Mouse (Mus musculus) midbrain, embryonic 16.5 days (tissue): Measurements from ENCODE around the gene Cnpy4. TPM values are rescaled to one million over a fixed set of nuclear protein-coding genes. Genes with fewer than 3 reads are reported as not detected.

Experiments
- ATAC-seq: fragments of 200-750 bp; cut with Nextera tagmentation; 2 replicates; pipeline ENCODE4 v1.8.0; 2017; ENCODE audit warnings: moderate TSS enrichment
- H3K27ac ChIP-seq: fragments of 300-500 bp; sonication (generic); 2 replicates; pipeline ENCODE4 v1.5.1; 2014; ENCODE audit warnings: mild to moderate bottlenecking, low read length, mixed read lengths
- H3K27me3 ChIP-seq: fragments of 300-500 bp; sonication (generic); 2 replicates; pipeline ENCODE4 v1.6.1; 2014; ENCODE audit warnings: low read depth, low read length, mixed read lengths; ENCODE audit not compliant: control insufficient read depth, insufficient read depth
- H3K36me3 ChIP-seq: fragments of 300-500 bp; sonication (generic); 2 replicates; pipeline ENCODE4 v1.6.1; 2014; ENCODE audit warnings: mild to moderate bottlenecking, low read length, moderate library complexity, mixed read lengths; ENCODE audit not compliant: control insufficient read depth, insufficient read depth
- H3K4me1 ChIP-seq: fragments of 300-500 bp; sonication (generic); 2 replicates; pipeline ENCODE4 v1.6.1; 2014; ENCODE audit warnings: mild to moderate bottlenecking, low read length, mixed read lengths; ENCODE audit not compliant: control insufficient read depth, insufficient read depth
- H3K4me2 ChIP-seq: fragments of 300-500 bp; sonication (generic); 2 replicates; pipeline ENCODE4 v1.6.1; 2014; ENCODE audit warnings: mild to moderate bottlenecking, low read length, mixed read lengths
- H3K4me3 ChIP-seq: fragments of 300-500 bp; sonication (generic); 2 replicates; pipeline ENCODE4 v1.5.1; 2014; ENCODE audit warnings: low read depth, mild to moderate bottlenecking, low read length, moderate library complexity, mixed read lengths
- H3K9ac ChIP-seq: fragments of 300-500 bp; sonication (generic); 2 replicates; pipeline ENCODE4 v1.6.1; 2014; ENCODE audit warnings: low read depth, low read length, mixed read lengths
- H3K9me3 ChIP-seq: fragments of 300-500 bp; sonication (generic); replicated peaks from 2 replicates; pipeline ENCODE4 v1.6.1; 2014; ENCODE audit warnings: mild to moderate bottlenecking, low read length, mixed read lengths; ENCODE audit not compliant: control insufficient read depth, poor library complexity, severe bottlenecking
- WGBS: fragments of 180-500 bp; shearing (Covaris S2); extraction: QIAGEN DNeasy Blood & Tissue Kit; methylation state at CpG from one replicate; pipeline ENCODE4 v1.1.7; 2014; 5-methylcytosine and 5-hydroxymethylcytosine counted together
- microRNA counts: library from miRNA; unstranded; fragments of <30 nt; microRNA quantifications from one replicate; lab custom pipeline; 2016
- microRNA-seq: library from miRNA; unstranded; fragments of <30 nt; microRNA quantifications from one replicate; pipeline ENCODE4, GENCODE M21; 2017
- polyA plus RNA-seq: library from polyadenylated mRNA; unstranded; fragments of >200 nt; fragmentation: Nextera tagmentation; extraction: Ambion mirVana; gene quantifications from 2 replicates; pipeline ENCODE4 v1.2.1, GENCODE M21; 2015

Gene Cnpy4
- polyA plus RNA-seq, 1 experiment from 2014 or later: 29.0 TPM

DNA sequence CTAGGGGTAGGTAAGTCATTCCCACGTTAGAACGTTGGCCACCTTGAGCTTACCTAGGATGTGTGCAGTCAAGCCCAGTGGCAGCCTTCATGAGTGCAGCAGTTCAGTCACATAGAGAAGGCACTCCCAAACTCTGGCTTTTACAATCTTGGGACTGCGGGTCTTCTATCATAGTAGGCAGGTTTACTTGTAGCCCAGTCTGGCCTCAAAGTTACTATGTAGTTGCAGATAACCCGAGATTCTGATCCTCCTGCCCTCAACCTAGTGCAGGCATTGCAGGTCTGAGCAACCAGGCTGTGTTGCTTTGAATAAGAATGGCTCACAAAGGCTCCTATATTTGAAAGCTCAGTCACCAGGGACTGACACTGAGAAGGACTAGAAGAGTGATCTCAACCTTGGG lies 39.2 kb downstream of the Cnpy4 start:
- Histone ChIP-seq H3K27ac (no peak overlapping the region), H3K9me3 (no peaks in the 10 kb centered on the region), H3K27me3 (no peaks in the 10 kb centered on the region), H3K36me3 (no peaks in the 10 kb centered on the region), H3K4me1 (no peaks in the 10 kb centered on the region), H3K4me3 (no peak overlapping the region), H3K4me2 (no peak overlapping the region), H3K9ac (no peak overlapping the region)
- ATAC-seq: no peak
- 80% methylated on average over 4 of the region's 4 CpGs for WGBS

- no peaks in the 10 kb centered on the region for H3K27me3 ChIP-seq
- H3K27ac ChIP-seq: no peak overlapping the region
- no peaks in the 10 kb centered on the region for H3K36me3 ChIP-seq
- 80% methylated on average over 2 of the region's 2 CpGs for WGBS
- H3K9ac ChIP-seq: no peak overlapping the region
- no peak overlapping the region for H3K4me2 ChIP-seq
- ATAC-seq: no peak
- H3K9me3 ChIP-seq: no peaks in the 10 kb centered on the region
- H3K4me1 ChIP-seq: no peaks in the 10 kb centered on the region
- no peak overlapping the region for H3K4me3 ChIP-seq
These were observed 40.1 kb downstream of the Cnpy4 start for GRCm38 (mm10) chr5:138227367-138227766.

- H3K4me2 ChIP-seq: no peak overlapping the region
- H3K4me1 ChIP-seq: no peaks in the 10 kb centered on the region
- H3K9me3 ChIP-seq: no peaks in the 10 kb centered on the region
- H3K4me3 ChIP-seq: no peak overlapping the region
- 67% methylated on average over 3 of the region's 3 CpGs for WGBS
- H3K9ac ChIP-seq: no peak overlapping the region
- no peaks in the 10 kb centered on the region for H3K27me3 ChIP-seq
- ATAC-seq: no peak
- H3K36me3 ChIP-seq: no peaks in the 10 kb centered on the region
- no peak overlapping the region for H3K27ac ChIP-seq
These were observed 40.7 kb downstream of the Cnpy4 start for GRCm38 (mm10) chr5:138228026-138228425.

- 93% methylated on average over 3 of the region's 3 CpGs for WGBS
- H3K9me3 ChIP-seq: no peaks in the 10 kb centered on the region
- H3K4me3 ChIP-seq: no peak overlapping the region
- H3K36me3 ChIP-seq: no peaks in the 10 kb centered on the region
- ATAC-seq: no peak
- no peaks in the 10 kb centered on the region for H3K27me3 ChIP-seq
- no peak overlapping the region for H3K4me2 ChIP-seq
- H3K9ac ChIP-seq: no peak overlapping the region
- H3K4me1 ChIP-seq: no peaks in the 10 kb centered on the region
- no peak overlapping the region for H3K27ac ChIP-seq
These were observed 42.2 kb downstream of the Cnpy4 start for GRCm38 (mm10) chr5:138229511-138229910.

DNA sequence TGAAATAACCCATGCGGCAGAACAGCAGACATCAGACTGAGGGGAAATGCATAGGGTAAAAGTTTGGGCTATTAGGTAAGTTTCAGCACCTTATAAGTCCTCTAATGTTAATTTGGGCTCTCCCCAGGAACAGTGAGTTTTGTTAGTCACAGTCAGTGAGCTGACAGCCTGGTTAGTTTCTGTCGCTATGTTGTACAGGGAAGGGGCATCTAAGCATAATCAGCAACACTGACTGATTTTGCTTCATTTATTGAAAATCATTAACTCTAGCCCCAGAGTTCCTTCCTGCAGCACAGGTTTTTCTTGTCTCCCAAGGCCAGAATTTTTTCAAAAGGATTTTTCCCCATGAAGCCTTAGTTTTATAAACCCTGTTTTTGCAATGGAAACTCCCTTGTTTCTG lies 46.5 kb downstream of the Cnpy4 start:
- H3K36me3 ChIP-seq: no peaks in the 10 kb centered on the region
- no peak overlapping the region for H3K4me2 ChIP-seq
- 87% methylated on average over 2 of the region's 2 CpGs for WGBS
- H3K9me3 ChIP-seq: no peaks in the 10 kb centered on the region
- H3K27ac ChIP-seq: no peak overlapping the region
- H3K27me3 ChIP-seq: no peaks in the 10 kb centered on the region
- H3K4me1 ChIP-seq: no peaks in the 10 kb centered on the region
- H3K9ac ChIP-seq: no peak overlapping the region
- ATAC-seq: no peak
- no peak overlapping the region for H3K4me3 ChIP-seq

- no peaks in the 10 kb centered on the region for H3K27me3 ChIP-seq
- H3K27ac ChIP-seq: no peak overlapping the region
- H3K36me3 ChIP-seq: no peaks in the 10 kb centered on the region
- H3K9ac ChIP-seq: no peak overlapping the region
- H3K4me2 ChIP-seq: no peak overlapping the region
- no peaks in the 10 kb centered on the region for H3K4me1 ChIP-seq
- ATAC-seq: no peak
- H3K4me3 ChIP-seq: no peak overlapping the region
- no peaks in the 10 kb centered on the region for H3K9me3 ChIP-seq
These were observed 46.9 kb downstream of the Cnpy4 start for GRCm38 (mm10) chr5:138234224-138234623.

- Histone ChIP-seq H3K4me1 (no peaks in the 10 kb centered on the region), H3K27me3 (no peaks in the 10 kb centered on the region), H3K9me3 (no peaks in the 10 kb centered on the region), H3K4me2 (no peak overlapping the region), H3K36me3 (no peaks in the 10 kb centered on the region), H3K9ac (no peak overlapping the region), H3K4me3 (no peak overlapping the region), H3K27ac (no peak overlapping the region)
- 32% methylated on average over 2 of the region's 2 CpGs for WGBS
- no peak for ATAC-seq
These were observed 54.2 kb downstream of the Cnpy4 start for GRCm38 (mm10) chr5:138241511-138241910.

MicroRNAs within 50 kb of the gene (microRNA counts, 519-probe panel; counts per million panel counts)
- microRNA mmu-miR-106b (lab: Ali Mortazavi, UCI) (2,995 counts per million, percentile 87 among the panel's probes with 10 or more counts), microRNA mmu-miR-25 (lab: Ali Mortazavi, UCI) (3,718 counts per million, percentile 96 among the panel's probes with 10 or more counts), microRNA mmu-miR-93 (lab: Ali Mortazavi, UCI) (3,001 counts per million, percentile 87 among the panel's probes with 10 or more counts)

Small RNAs within 50 kb of the gene (microRNA-seq; reads per million reads assigned to microRNA genes)
- gene Mir106b: 9,918 reads per million, percentile 96 among the genes with 10 or more reads in this experiment
- gene Mir25: 438 reads per million, percentile 70 among the genes with 10 or more reads in this experiment
- 9,971 reads per million, percentile 96 among the genes with 10 or more reads in this experiment for gene Mir93

Other genes with a start within 250 kb of the Cnpy4 start
- gene Gjc3, start 224.4 kb upstream of the Cnpy4 start, polyA plus RNA-seq: 0.31 and 0.44 TPM in 2 replicates
- gene Azgp1, start 206.0 kb upstream of the Cnpy4 start, polyA plus RNA-seq: not detected in 2 replicates
- gene Smok3a, start 166.2 kb upstream of the Cnpy4 start, polyA plus RNA-seq: not detected in 2 replicates
- gene Smok3b, start 166.1 kb upstream of the Cnpy4 start, polyA plus RNA-seq: not detected in 2 replicates
- gene Smok3c, start 134.3 kb upstream of the Cnpy4 start, polyA plus RNA-seq: not detected in 2 replicates
- 22.7 and 25.4 TPM in 2 replicates for gene Zkscan1, start 102.4 kb upstream of the Cnpy4 start, polyA plus RNA-seq
- gene Zscan21, start 70.6 kb upstream of the Cnpy4 start, polyA plus RNA-seq: 85.4 and 96.0 TPM in 2 replicates
- gene Zfp113, start 31.7 kb upstream of the Cnpy4 start, polyA plus RNA-seq: 23.9 and 26.3 TPM in 2 replicates
- gene Cops6, start 26.4 kb upstream of the Cnpy4 start, polyA plus RNA-seq: 288 and 309 TPM in 2 replicates
- 24.9 and 27.2 TPM in 2 replicates for gene Ap4m1, start 15.5 kb upstream of the Cnpy4 start, polyA plus RNA-seq
- 72.3 and 81.6 TPM in 2 replicates for gene Mcm7, start 15.1 kb upstream of the Cnpy4 start, polyA plus RNA-seq
- gene Taf6, start within 50 bp of the Cnpy4 start, polyA plus RNA-seq: 74.4 and 75.8 TPM in 2 replicates
- gene Mblac1, start 6.8 kb downstream of the Cnpy4 start, polyA plus RNA-seq: 14.5 and 15.5 TPM in 2 replicates
- not detected in 2 replicates for gene Nxpe5, start 38.4 kb downstream of the Cnpy4 start, polyA plus RNA-seq
- 95.4 and 101 TPM in 2 replicates for gene Lamtor4, start 68.0 kb downstream of the Cnpy4 start, polyA plus RNA-seq
- 14.7 and 15.6 TPM in 2 replicates for gene BC037034, start 76.5 kb downstream of the Cnpy4 start, polyA plus RNA-seq
- 1.8 and 2.3 TPM in 2 replicates for gene Gal3st4, start 85.4 kb downstream of the Cnpy4 start, polyA plus RNA-seq
- gene Gm43720, start 92.5 kb downstream of the Cnpy4 start, polyA plus RNA-seq: 0.09 and 0.27 TPM in 2 replicates
- gene Gpc2, start 92.5 kb downstream of the Cnpy4 start, polyA plus RNA-seq: 179 and 220 TPM in 2 replicates
- gene Stag3, start 92.8 kb downstream of the Cnpy4 start, polyA plus RNA-seq: 11.7 and 13.1 TPM in 2 replicates
- not detected in 2 replicates for gene Pvrig, start 154.5 kb downstream of the Cnpy4 start, polyA plus RNA-seq